Mouse (Mus musculus) G1E (cell line): ENCODE measurements at regions not wholly inside any gene's neighbourhood (a gene's known extent, or its start where the extent isn't known, plus 50 kb on each side); places are given as distances from the start of the nearest gene placed in this dataset.

Source experiments
- GATA1 ChIP-seq: IDR thresholded peaks from 2 replicates; pipeline ENCODE4 v1.6.1; 2012; ENCODE audit warnings: borderline replicate concordance, low read length, inconsistent platforms, mixed read lengths
- TAL1 ChIP-seq: conservative IDR thresholded peaks from 2 replicates; pipeline ENCODE4 v1.6.1; 2012; ENCODE audit warnings: low read depth, low read length, inconsistent platforms, mixed read lengths

- no peak for TF ChIP-seq TAL1
- no peak for TF ChIP-seq GATA1
These were observed 216.9 kb upstream of the Arrdc3 start for GRCm38 (mm10) chr13:80666186-80666713.
